Comparison of ENCODE assay signal across 31 mouse cellular contexts in genomic region chr1:37053691-37054090, GRCm38 (mm10). TPM values are rescaled to one million over a fixed set of nuclear protein-coding genes. Genes with fewer than 3 reads are reported as not detected.
A peak's percentile ranks its signal among the peaks of the same experiment; 100 is the strongest.
DNase-seq lines count a peak whose midpoint lies in the region; ATAC-seq lines count a peak whose summit lies in the region.
"Had no signal": no experiment of that assay in that cellular context is flagged by ENCODE, and none has a peak within 500 bp of the region (broad histone marks: within the 10 kb centered on the region; RNA-seq: fewer than 3 reads in every experiment).

No protein-coding gene starts in this region.

- H3K9me3 ChIP-seq in embryonic facial prominence, embryonic 14.5 days (ENCODE audit: control insufficient read depth, low read length), result no peaks in the 10 kb centered on the region
- H3K9me3 ChIP-seq in neural tube, embryonic 15.5 days (replicated peaks), result no peaks in the 10 kb centered on the region
- H3K9me3 ChIP-seq: G1E; limb, embryonic 15.5 days; liver, embryonic 13.5 days had no signal

- no peak overlapping the region for H3K4me2 ChIP-seq in embryonic facial prominence, embryonic 14.5 days (ENCODE audit: low read depth, low read length)
- no peak overlapping the region for H3K4me2 ChIP-seq in neural tube, embryonic 15.5 days
- H3K4me2 ChIP-seq: limb, embryonic 15.5 days; liver, embryonic 13.5 days had no signal

- WGBS in embryonic facial prominence, embryonic 14.5 days, result 37% methylated on average over 4 of the region's 4 CpGs
- 85% methylated on average over 4 of the region's 4 CpGs for WGBS in neural tube, embryonic 15.5 days

- H3K27ac ChIP-seq in embryonic facial prominence, embryonic 14.5 days (replicated peaks; ENCODE audit: low read depth, low read length), result no peak overlapping the region
- no peak overlapping the region for H3K27ac ChIP-seq in neural tube, embryonic 15.5 days (replicated peaks)
- H3K27ac ChIP-seq: layer of hippocampus, adult 2 months; limb, embryonic 15.5 days; liver, embryonic 13.5 days; macrophage had no signal

- no peaks in the 10 kb centered on the region for H3K36me3 ChIP-seq in embryonic facial prominence, embryonic 14.5 days (ENCODE audit: control insufficient read depth, insufficient read depth, low read length)
- H3K36me3 ChIP-seq in neural tube, embryonic 15.5 days, result no peaks in the 10 kb centered on the region
- H3K36me3 ChIP-seq: G1E; limb, embryonic 15.5 days; liver, embryonic 13.5 days had no signal

- ATAC-seq in embryonic facial prominence, embryonic 14.5 days (ENCODE audit: low read depth), result no peak
- no peak for ATAC-seq in neural tube, embryonic 15.5 days (ENCODE audit: low FRiP score)
- ATAC-seq: forebrain, embryonic 14.5 days; hindbrain, embryonic 16.5 days; lung, postnatal 0 days; Patski had no signal

- no peaks in the 10 kb centered on the region for H3K27me3 ChIP-seq in embryonic facial prominence, embryonic 14.5 days (replicated peaks; ENCODE audit: control insufficient read depth, insufficient read depth, low read length)
- no peaks in the 10 kb centered on the region for H3K27me3 ChIP-seq in neural tube, embryonic 15.5 days (replicated peaks)
- H3K27me3 ChIP-seq: limb, embryonic 15.5 days; liver, embryonic 13.5 days had no signal

- H3K9ac ChIP-seq in embryonic facial prominence, embryonic 14.5 days (ENCODE audit: low read depth, low read length), result no peak overlapping the region
- H3K9ac ChIP-seq in neural tube, embryonic 15.5 days (replicated peaks), result no peak overlapping the region
- H3K9ac ChIP-seq: limb, embryonic 15.5 days; liver, embryonic 13.5 days had no signal

- H3K4me1 ChIP-seq in embryonic facial prominence, embryonic 14.5 days (ENCODE audit: control insufficient read depth, insufficient read depth, low read length), result peaks cover 10% of the 10 kb centered on the region; the same call in 1 of the 2 replicates
- H3K4me1 ChIP-seq in neural tube, embryonic 15.5 days, result no peaks in the 10 kb centered on the region
- H3K4me1 ChIP-seq: limb, embryonic 15.5 days; liver, embryonic 13.5 days had no signal

- no peak overlapping the region for H3K4me3 ChIP-seq in embryonic facial prominence, embryonic 14.5 days (ENCODE audit: low read depth, low read length)
- H3K4me3 ChIP-seq in neural tube, embryonic 15.5 days (replicated peaks), result no peak overlapping the region
- H3K4me3 ChIP-seq: layer of hippocampus, adult 2 months; limb, embryonic 15.5 days; liver, embryonic 13.5 days had no signal

- peak; percentile 6 for DNase-seq in adrenal gland, adult 2 months
- DNase-seq in adrenal gland, postnatal 4 days (ENCODE audit: low spot score in 2 of 2), result no peak
- DNase-seq in heart, adult 11 months, result peak; percentile 56
- no peak for DNase-seq in heart, adult 18-20 months
- DNase-seq in 3T3-L1 (ENCODE audit: low read depth, low spot score), result peak; percentile 51
- DNase-seq in embryonic facial prominence, embryonic 14.5 days (ENCODE audit: low spot score), result peak; percentile 74
- no peak for DNase-seq in lung, postnatal 36 days
- DNase-seq: adrenal gland, postnatal 25 days; cerebellum, adult 2 months; cerebellum, postnatal 14 days; heart, postnatal 14 days; kidney, adult 8-10 months; kidney, postnatal 36 days; liver, embryonic 13.5 days; lung, adult 18-20 months; midbrain, embryonic 14.5 days; right cerebral cortex, postnatal 25 days; spleen, adult 18-20 months; thymus, adult 2 months; thymus, postnatal 36 days had no signal

RNA-seq across cellular contexts. Expression of gene Vwa3b, which starts 27.3 kb away (rescaled TPM):
- total RNA-seq in adrenal gland, adult 2 months (2021), result under 1 TPM; 0.35 to 0.49 TPM
- 1.0 TPM in 1 of 2 replicates, not detected in the other for polyA plus RNA-seq in adrenal gland, adult 2 months (2012; rRNA removed)
- total RNA-seq in adrenal gland, postnatal 4 days (2021), result 1 to 10 TPM; 1.0 to 1.6 TPM
- 1 to 10 TPM in 1 of 2 experiments, under 1 TPM in 1; 0.50 to 1.1 TPM for total RNA-seq in heart, adult 18-20 months (2021)
- polyA plus RNA-seq in embryonic facial prominence, embryonic 14.5 days (2014; fragmentation: Nextera tagmentation; extraction: Ambion mirVana), result 2.0 and 2.3 TPM in 2 replicates
- polyA plus RNA-seq in neural tube, embryonic 15.5 days (2015; fragmentation: Nextera tagmentation; extraction: Ambion mirVana), result 0.38 and 0.59 TPM in 2 replicates
- total RNA-seq: megakaryocyte-erythroid progenitor cell, adult 5-6 weeks; monocyte, adult 5-6 weeks had no signal
- polyA plus RNA-seq: G1E; liver, embryonic 13.5 days; macrophage; Patski had no signal

Comparison
In these comparisons a context has a peak if more than half of its experiments do, and no peak if none do; other contexts are left out.
1. DNase-seq: peak in adrenal gland, adult 2 months (single experiment), heart, adult 11 months (single experiment), 3T3-L1 (single experiment) and embryonic facial prominence, embryonic 14.5 days (single experiment); none in adrenal gland, postnatal 4 days (0 of 2), heart, adult 18-20 months (0 of 2) and lung, postnatal 36 days (single experiment).